25 mouse cellular contexts compared by ENCODE assay signal in genomic region chr19:7633786-7634185, GRCm38 (mm10). TPM values are rescaled to one million over a fixed set of nuclear protein-coding genes. Genes with fewer than 3 reads are reported as not detected.
DNase-seq lines count a peak whose midpoint lies in the region; ATAC-seq and TF ChIP-seq lines count a peak whose summit lies in the region.
"Had no signal": no experiment of that assay in that cellular context is flagged by ENCODE, and none has a peak within 500 bp of the region (broad histone marks: within the 10 kb centered on the region; RNA-seq: fewer than 3 reads in every experiment).

No protein-coding gene starts in this region.

- TF ChIP-seq CTCF in kidney, postnatal 0 days (IDR thresholded peaks at IDR 0.05; ENCODE audit: low read depth) = no peak

- no peaks in the 10 kb centered on the region for H3K27me3 ChIP-seq in kidney, postnatal 0 days (ENCODE audit: insufficient read depth, low read length)
- H3K27me3 ChIP-seq: CH12.LX; embryonic facial prominence, embryonic 12.5 days; forebrain, embryonic 13.5 days; forebrain, embryonic 15.5 days had no signal

- intact Hi-C loops in heart, postnatal 36 days (cut with DNase I) = no loop called here

- no peak overlapping the region for H3K4me3 ChIP-seq in kidney, postnatal 0 days (replicated peaks; ENCODE audit: low read depth, low read length)
- H3K4me3 ChIP-seq: embryonic facial prominence, embryonic 10.5 days; embryonic facial prominence, embryonic 12.5 days; forebrain, embryonic 13.5 days; forebrain, embryonic 15.5 days had no signal

- DNase-seq in heart, adult 11 months = peak; percentile 50
- DNase-seq in heart, postnatal 36 days = no peak
- peak; percentile 44 for DNase-seq in kidney, adult 9 months
- no peak for DNase-seq in kidney, postnatal 25 days
- peak; percentile 16 for DNase-seq in kidney, postnatal 0 days (ENCODE audit: low spot score)
- DNase-seq in kidney, adult 18-20 months = no peak
- DNase-seq: adrenal gland, adult 8-10 months; adrenal gland, postnatal 14 days; adrenal gland, postnatal 36 days; B cell, adult 2 months; cerebellum, adult 11-12 months; cerebellum, adult 2 months; cerebellum, adult 9-10 months; cerebellum, postnatal 10 days; cerebellum, postnatal 25 days had no signal

- no peaks in the 10 kb centered on the region for H3K9me3 ChIP-seq in kidney, postnatal 0 days (replicated peaks; ENCODE audit: low read length)
- H3K9me3 ChIP-seq: embryonic facial prominence, embryonic 10.5 days; embryonic facial prominence, embryonic 12.5 days; forebrain, embryonic 13.5 days; forebrain, embryonic 15.5 days; G1E had no signal

- no peaks in the 10 kb centered on the region for H3K36me3 ChIP-seq in kidney, postnatal 0 days (ENCODE audit: insufficient read depth, low read length)
- H3K36me3 ChIP-seq: embryonic facial prominence, embryonic 10.5 days; embryonic facial prominence, embryonic 12.5 days; forebrain, embryonic 15.5 days; G1E had no signal

- no peak overlapping the region for H3K4me2 ChIP-seq in kidney, postnatal 0 days (ENCODE audit: low read length)
- H3K4me2 ChIP-seq: embryonic facial prominence, embryonic 12.5 days; forebrain, embryonic 13.5 days; forebrain, embryonic 15.5 days had no signal

- ATAC-seq in kidney, postnatal 0 days (replicated peaks; ENCODE audit: low FRiP score, low read depth) = 0 out of 2 replicates have a peak, but pooled peaks have one; percentile 25
- ATAC-seq: activated CD4-positive, CD25-positive, alpha-beta regulatory T cell, adult 4 months; CD4-positive, CD25-positive, alpha-beta regulatory T cell, adult 4 months; forebrain, embryonic 13.5 days; forebrain, embryonic 15.5 days; Patski had no signal

- WGBS in kidney, postnatal 0 days = 67% methylated on average over 1 of the region's 1 CpGs

- H3K27ac ChIP-seq in kidney, postnatal 0 days = no peak overlapping the region
- H3K27ac ChIP-seq: embryonic facial prominence, embryonic 10.5 days; embryonic facial prominence, embryonic 12.5 days; forebrain, embryonic 13.5 days; forebrain, embryonic 15.5 days had no signal

- no peak overlapping the region for H3K9ac ChIP-seq in kidney, postnatal 0 days (ENCODE audit: low read depth, low read length)
- H3K9ac ChIP-seq: embryonic facial prominence, embryonic 12.5 days; forebrain, embryonic 13.5 days; forebrain, embryonic 15.5 days had no signal

- H3K4me1 ChIP-seq in kidney, postnatal 0 days (replicated peaks; ENCODE audit: insufficient read depth, low read length) = no peaks in the 10 kb centered on the region
- H3K4me1 ChIP-seq: embryonic facial prominence, embryonic 10.5 days; embryonic facial prominence, embryonic 12.5 days; forebrain, embryonic 13.5 days; forebrain, embryonic 15.5 days had no signal

RNA-seq across cellular contexts. Expression of gene Hrasls5, which starts 21.4 kb away (rescaled TPM):
- total RNA-seq in heart, postnatal 36 days (2021) = not detected
- polyA plus RNA-seq in kidney, postnatal 0 days (2015; fragmentation: Nextera tagmentation; extraction: Ambion mirVana) = 0.28 and 0.36 TPM in 2 replicates
- total RNA-seq: CH12.LX, G1E had no signal
- polyA plus RNA-seq: activated CD4-positive, CD25-positive, alpha-beta regulatory T cell, adult 4 months; CD4-positive, CD25-positive, alpha-beta regulatory T cell, adult 4 months; embryonic facial prominence, embryonic 10.5 days; embryonic facial prominence, embryonic 12.5 days; forebrain, embryonic 11.5 days; forebrain, embryonic 13.5 days; forebrain, embryonic 15.5 days; G1E; Patski had no signal

RNA-seq across cellular contexts. Expression of gene Lgals12, which starts 26.8 kb away (rescaled TPM):
- under 1 TPM in 1 of 2 experiments, not detected in 1; 0.78 TPM for total RNA-seq in heart, postnatal 36 days (2021)
- 1.6 and 1.8 TPM in 2 replicates for polyA plus RNA-seq in kidney, postnatal 0 days (2015; fragmentation: Nextera tagmentation; extraction: Ambion mirVana)
- total RNA-seq: CH12.LX, G1E had no signal
- polyA plus RNA-seq: activated CD4-positive, CD25-positive, alpha-beta regulatory T cell, adult 4 months; CD4-positive, CD25-positive, alpha-beta regulatory T cell, adult 4 months; G1E; Patski had no signal

Comparison
In these comparisons a context has a peak if more than half of its experiments do, and no peak if none do; other contexts are left out.
1. DNase-seq: peak in heart, adult 11 months (single experiment), kidney, adult 9 months (single experiment) and kidney, postnatal 0 days (single experiment); none in heart, postnatal 36 days (0 of 2), kidney, postnatal 25 days (0 of 2) and kidney, adult 18-20 months (single experiment).